Mouse (Mus musculus): ENCODE results near the gene Gm21981.
"Not testable (repeated sequence)": the region's sequence is repeated elsewhere in the genome, so short reads cannot be mapped to it uniquely, and the experiment has no call there.

Gm21981 gene

DNA sequence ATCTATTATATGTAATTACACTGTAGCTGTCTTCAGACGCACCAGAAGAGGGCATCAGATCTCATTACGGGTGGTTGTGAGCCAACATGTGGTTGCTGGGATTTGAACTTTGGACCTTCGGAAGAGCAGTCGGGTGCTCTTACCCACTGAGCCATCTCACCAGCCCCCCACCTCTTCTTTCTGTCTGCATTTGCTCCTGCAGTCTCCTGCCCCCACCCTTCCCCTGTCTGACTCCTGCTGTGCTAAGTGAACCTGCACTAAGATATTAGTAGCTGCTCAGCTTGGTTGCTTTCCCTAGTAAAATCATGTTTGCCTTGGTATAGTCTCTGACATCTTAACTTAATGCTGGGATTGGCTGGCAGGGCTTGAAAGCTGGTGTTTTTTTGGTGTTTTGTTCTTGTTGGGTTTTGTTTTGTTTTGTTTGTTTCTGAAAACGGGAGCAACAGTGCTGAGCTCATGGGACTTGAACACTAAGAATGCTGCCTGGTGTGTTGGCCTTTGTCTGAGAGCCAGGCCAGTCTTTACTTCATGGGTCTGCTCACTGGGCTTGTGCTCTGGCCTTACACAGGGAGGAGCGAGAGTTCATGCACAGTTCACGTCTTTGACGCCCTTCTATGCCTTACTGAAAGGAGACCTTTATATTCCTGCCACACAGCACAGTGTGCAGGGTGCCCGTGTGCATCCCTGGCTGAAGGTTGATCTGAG lies 31.1 kb downstream of the Gm21981 start:
- no peak for DNase-seq

DNA sequence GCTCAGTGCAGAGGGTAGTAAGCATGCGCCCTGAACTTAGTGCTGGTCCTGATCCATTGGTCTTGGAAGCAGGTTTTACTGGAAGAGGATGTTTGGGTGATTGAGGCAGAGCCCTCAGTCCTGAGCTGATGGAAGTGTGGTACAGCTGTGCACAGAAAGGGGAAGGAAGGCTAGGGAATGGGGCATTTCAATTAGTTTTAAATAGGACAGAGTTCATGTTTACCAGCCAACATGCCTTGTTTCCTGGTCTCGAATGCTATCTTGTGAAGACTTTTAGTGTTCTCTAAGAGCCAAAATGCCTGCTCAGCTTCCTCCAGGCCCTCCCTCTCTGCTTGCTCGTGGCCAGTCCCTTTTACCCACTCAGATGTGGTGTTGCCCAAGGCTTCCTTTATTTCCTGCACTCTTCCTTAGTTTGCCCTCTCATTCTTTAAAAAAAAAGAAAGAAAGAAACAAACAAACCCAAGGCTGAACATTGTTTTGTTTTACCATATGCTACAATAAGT lies 35.5 kb downstream of the Gm21981 start:
- no peak for DNase-seq

DNA sequence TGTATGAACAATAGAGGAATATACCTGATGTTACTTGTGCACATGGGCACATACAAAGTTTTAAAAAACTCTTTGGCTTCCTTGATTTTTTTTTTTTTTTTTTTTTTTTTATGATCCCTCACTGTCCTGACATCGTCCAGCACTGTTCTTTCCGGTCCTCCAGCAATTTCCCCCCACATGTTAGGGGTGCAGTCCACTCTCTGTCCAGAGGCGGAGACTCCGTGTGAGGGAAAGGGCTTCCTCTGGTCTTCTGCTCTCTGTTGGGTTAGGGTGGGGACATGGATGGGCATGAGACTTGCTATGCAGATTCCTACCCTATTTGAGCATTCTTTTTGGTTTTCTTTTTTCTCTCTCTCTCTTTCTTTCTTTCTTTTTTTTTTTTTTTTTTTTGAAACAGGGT lies 36.4 kb downstream of the Gm21981 start:
- no peak for DNase-seq

DNA sequence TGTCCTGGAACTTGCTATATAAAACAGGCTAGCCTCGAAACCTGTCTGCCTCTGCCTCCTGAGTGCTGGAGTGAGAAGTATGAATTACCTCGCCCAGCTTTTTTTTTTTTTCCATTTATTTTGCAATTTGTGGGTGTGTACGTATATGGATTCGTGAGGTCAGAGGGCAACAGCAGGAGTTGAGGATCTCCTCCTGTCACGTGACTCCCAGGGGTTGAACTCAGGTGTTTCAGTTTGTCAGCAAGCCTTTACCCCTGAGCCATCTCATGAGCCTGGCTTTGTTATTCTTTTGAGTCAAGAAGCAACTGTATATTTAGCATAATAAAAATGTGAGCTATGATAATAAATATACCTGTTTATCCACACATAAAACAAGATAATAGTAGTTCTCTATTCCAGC lies 38.6 kb downstream of the Gm21981 start:
- DNase-seq: no peak

DNA sequence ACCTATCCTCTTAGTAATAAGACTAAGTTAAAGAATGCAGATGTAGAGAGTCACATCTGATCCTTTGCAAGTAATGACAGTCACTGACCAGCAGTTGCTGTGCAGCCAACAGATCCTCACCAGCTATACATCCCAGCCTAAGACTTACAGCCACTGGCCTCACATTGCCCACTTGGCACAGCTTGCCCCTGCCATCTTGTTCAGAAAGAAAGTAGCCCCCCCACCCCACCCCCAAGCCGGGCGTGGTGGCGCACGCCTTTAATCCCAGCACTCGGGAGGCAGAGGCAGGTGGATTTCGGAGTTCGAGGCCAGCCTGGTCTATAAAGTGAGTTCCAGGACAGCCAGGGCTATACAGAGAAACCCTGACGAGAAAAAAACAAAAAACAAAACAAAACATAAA lies 39.9 kb downstream of the Gm21981 start:
- DNase-seq: not testable (repeated sequence)

DNA sequence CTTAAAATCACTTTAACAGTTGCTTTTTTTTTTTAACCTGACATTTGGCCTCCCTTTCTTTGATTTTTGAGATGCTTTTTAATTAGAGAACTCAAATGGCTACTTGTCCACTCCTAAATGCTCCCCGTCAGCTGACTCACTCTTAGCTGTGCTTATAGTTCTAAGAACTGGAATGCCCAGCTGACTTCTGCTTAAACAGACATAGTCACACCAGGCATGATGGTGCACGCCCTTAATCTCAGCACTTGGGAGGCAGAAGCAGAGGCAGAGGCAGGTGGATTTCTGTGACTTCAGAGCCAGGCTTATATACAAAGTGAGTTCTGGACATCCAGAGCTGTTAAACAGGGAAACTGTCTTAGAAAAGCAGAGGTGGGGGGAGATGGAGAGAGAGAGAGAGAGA lies 42.3 kb downstream of the Gm21981 start:
- DNase-seq: no peak

DNA sequence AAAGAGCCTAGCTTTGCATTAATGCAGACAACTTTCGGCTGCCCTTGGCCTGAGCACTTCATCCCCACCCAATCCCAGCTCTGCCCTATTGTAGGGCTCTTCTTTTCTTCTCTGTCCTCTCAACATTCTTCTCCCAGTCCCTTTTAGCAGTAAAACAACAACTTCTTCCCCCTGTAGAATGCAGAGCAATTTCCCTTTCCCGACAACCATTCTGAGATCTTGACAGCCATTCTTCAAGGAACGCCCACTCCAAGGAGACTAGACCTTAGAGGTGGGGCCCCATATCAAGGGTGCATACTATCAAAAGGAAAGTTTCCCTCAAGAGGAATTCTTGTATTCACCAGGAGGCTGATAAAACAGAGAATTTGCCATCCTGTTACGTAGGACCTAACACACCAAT lies 45.3 kb downstream of the Gm21981 start:
- DNase-seq: no peak

DNA sequence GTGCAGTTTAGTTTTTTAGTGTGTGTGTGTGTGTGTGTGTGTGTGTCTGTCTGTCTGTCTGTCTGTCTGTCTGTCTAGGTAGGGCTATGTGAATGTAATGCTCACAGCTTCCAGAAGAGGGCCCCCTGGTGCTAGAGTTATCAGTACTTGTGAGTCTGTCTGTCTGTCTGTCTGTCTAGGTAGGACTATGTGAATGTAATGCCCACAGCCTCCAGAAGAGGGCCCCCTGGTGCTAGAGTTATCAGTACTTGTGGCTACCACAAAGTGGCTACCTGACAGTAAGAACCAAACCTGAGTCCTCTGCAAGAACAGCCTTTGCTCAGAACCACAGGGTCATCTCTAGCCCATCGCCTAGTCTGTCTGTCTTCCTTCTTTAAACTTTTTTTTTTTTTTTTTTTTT lies 47.6 kb downstream of the Gm21981 start:
- DNase-seq: no peak

DNA sequence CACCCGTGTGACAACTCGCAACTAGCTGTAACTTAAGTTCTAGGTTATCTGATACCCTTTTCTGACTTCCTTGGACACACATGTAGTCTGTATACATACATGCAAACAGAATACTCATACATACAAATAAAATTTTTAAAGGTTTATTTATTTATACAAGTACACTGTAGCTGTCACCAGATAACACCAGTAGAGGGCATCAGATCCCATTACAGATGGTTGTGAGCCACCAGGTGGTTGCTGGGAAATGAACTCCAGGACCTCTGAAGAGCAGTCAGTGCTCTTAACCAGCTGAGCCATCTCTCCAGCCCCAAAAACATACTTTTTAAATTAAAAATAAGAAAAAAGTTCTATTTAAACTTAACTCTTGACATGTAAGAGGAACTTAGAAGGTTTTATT lies 51.3 kb downstream of the Gm21981 start:
- DNase-seq: no peak

Measured in cerebellum, adult 11-12 months (tissue).